Mouse (Mus musculus): ENCODE measurements around the gene Mpg. TPM values are rescaled to one million over a fixed set of nuclear protein-coding genes. Genes with fewer than 3 reads are reported as not detected.

The Mpg gene
- polyA plus RNA-seq, 1 experiment from 2014 or later: 37.8 TPM

DNA sequence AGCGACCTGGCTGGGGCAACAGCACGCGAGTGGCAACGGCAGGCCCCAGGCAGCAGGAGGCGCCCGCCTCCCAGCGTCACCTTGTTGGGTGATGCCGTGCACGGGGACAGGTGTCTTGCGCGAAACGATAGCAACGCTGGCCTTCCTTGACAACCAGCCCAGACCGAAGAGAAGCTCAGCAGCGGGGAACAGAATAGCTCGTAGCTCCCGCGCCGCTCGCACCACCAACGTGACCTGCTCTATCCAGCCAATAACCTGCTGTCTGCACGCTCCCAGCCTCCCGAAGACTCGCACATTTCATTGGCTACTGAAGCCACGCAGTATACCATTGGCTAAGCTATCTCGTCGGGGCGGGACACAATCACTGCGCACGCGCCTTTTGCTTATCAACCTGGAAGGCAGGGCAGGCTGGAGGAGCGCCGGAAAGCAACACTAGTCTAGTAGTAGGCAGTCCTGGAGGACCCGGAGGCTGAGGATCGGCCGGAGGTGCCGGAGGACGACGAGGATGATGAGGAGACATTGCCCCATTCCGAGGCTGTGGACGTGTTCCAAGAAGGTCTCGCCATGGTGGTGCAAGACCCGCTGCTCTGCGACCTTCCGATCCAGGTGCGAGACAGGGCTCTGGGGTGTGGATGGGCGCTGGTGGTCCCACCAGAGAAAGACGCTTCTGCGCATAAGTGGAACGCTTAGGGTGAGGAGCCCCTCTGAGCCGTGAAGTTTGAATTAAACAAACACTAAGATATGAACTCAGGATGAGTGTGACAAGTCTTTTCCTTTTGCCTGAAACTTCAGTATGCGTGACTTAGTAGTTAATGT is 21.0 kb upstream of the Mpg start, which contains the start of gene Snrnp25:
Gene Snrnp25 (plus strand): TSS at position 358 of the 816 bp plus-strand sequence.
- ATAC-seq (ENCODE audit: borderline replicate concordance, extremely low read depth, low FRiP score, low TSS enrichment): peak; percentile 100
- Histone ChIP-seq H3K9ac (peak within 1 kb of the TSS; percentile 72), H3K4me2 (peak within 1 kb of the TSS; percentile 85), H3K36me3 (peaks cover 29% of the 10 kb centered on the region), H3K4me3 (peak within 1 kb of the TSS; percentile 74), H3K9me3 (no peaks in the 10 kb centered on the region), H3K27me3 (no peaks in the 10 kb centered on the region), H3K4me1 (peaks cover 11% of the 10 kb centered on the region), H3K27ac (peak within 1 kb of the TSS; percentile 37; the same call in 1 of the 2 replicates)
- under 1% methylated on average over 52 of the region's 52 CpGs for WGBS

DNA sequence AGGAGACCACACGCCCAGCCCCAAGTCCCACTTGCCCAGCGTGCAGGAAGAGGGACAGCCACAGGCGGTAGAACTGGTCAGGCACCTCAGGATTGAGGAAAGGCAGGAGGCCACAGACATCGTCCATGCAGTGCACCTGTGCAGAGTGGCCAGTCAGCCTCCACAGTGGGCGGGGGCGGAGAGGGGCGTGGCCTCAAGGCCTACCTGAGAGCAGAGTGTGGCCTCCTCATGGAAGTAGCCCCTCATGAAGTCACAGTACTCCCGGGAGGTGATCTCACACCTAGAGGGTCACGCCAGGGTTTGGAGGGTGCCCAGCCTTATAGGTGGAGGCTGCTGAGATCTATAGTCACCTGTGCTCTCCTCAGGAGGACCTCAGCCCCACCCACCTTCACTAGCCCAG is 15.7 kb upstream of the Mpg start:
- no peak overlapping the region for H3K4me3 ChIP-seq
- no peak overlapping the region for H3K9ac ChIP-seq
- H3K9me3 ChIP-seq: no peaks in the 10 kb centered on the region
- no peak for ATAC-seq (ENCODE audit: borderline replicate concordance, extremely low read depth, low FRiP score, low TSS enrichment)
- H3K36me3 ChIP-seq: peaks cover 82% of the 10 kb centered on the region
- WGBS: 80% methylated on average over 9 of the region's 9 CpGs
- no peaks in the 10 kb centered on the region for H3K27me3 ChIP-seq
- no peak overlapping the region for H3K4me2 ChIP-seq
- H3K27ac ChIP-seq: no peak overlapping the region
- peaks cover 6% of the 10 kb centered on the region for H3K4me1 ChIP-seq

DNA sequence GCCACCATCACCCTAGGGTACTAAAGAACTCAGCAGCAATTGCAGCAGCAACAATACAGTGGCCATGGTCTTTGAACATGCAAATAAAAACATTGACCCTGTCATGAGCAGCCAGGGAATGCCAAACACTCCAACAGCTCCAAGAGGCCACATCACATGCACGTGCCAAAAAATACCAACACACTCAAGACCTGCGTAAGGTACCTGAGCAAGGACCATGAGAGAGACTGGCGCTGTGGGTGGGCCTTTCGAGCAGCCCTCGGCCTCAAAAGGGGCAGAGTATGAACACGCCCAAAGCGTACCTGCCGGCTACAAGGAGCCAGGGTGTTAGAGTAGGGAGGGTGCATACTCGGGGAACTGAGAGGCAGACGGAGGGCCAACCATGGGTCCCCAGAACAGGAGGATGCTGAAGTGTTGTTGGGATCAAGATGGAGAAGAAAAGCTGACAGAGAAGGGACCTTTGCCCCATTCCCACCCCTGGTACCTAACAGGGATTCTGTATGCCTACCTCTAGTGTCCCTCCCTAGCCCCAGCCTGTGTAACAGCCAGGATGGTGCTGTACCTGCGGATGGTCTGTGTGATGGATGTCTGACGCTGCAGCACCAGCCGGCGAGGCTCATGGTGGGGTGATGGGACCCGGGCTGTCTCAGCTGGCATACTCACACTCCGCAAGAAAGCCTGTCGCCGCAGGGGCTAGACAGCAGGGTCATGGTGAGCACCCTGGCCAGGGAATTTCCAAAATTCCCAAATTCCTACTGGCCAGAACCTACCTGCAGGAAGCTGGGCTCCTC is 10.7 kb upstream of the Mpg start:
- Histone ChIP-seq H3K27me3 (no peaks in the 10 kb centered on the region), H3K4me2 (no peak overlapping the region), H3K9me3 (no peaks in the 10 kb centered on the region), H3K4me3 (no peak overlapping the region), H3K9ac (no peak overlapping the region), H3K4me1 (peaks cover 22% of the 10 kb centered on the region), H3K27ac (no peak overlapping the region), H3K36me3 (peaks cover 58% of the 10 kb centered on the region)
- ATAC-seq (ENCODE audit: borderline replicate concordance, extremely low read depth, low FRiP score, low TSS enrichment): no peak
- 85% methylated on average over 18 of the region's 18 CpGs for WGBS

DNA sequence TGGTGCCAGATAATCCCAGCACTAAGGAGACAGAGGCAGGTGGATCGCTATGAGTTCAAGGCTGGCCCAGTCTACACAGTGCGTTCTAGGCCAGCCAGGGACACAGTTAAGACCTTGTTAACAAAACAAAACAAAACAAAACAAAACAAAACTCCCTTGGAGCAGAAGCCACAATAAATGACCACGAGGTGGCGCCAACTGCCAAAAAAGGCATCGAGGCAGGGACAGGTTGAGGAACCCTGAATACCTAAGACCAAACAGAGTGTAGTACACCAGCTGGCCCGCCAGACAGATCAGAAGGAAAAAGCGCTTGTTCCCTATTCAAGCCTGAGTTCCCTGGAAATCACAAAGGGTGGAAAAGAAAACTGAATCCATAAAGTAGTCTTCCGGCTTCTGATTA is 9.5 kb upstream of the Mpg start:
- H3K27me3 ChIP-seq: no peaks in the 10 kb centered on the region
- H3K27ac ChIP-seq: no peak overlapping the region
- no peak overlapping the region for H3K9ac ChIP-seq
- ATAC-seq (ENCODE audit: borderline replicate concordance, extremely low read depth, low FRiP score, low TSS enrichment): no peak
- 27% methylated on average over 8 of the region's 8 CpGs for WGBS
- H3K36me3 ChIP-seq: peaks cover 45% of the 10 kb centered on the region
- no peak overlapping the region for H3K4me3 ChIP-seq
- H3K4me2 ChIP-seq: no peak overlapping the region
- H3K9me3 ChIP-seq: no peaks in the 10 kb centered on the region
- peaks cover 29% of the 10 kb centered on the region for H3K4me1 ChIP-seq

DNA sequence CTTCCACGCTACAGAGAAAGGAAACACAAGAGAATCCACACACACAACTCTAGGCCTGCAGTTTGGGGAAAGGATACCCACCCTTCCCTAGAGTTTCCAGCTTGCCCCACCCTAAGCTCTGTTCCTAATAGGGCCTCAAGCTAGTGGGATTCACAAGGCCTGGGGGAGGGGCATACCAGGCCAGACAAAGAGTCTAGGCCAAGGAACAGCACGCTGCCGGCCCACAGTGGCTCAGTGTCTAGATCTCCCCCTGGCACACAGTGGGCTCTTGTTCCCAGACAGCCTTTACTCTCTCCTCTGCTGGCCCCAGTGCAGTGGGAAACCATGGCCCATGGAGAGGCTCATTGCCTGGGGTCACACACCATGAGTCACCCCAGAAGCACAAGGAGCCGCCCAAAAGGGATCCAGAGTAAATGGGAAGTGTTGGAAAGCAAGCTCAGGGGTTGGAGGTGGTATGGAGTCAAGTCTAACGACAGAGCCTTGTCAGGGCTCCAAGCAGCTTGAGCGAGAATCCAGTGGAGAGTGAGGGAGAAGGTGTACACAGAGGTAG is 7.7 kb upstream of the Mpg start:
- H3K9me3 ChIP-seq: no peaks in the 10 kb centered on the region
- no peaks in the 10 kb centered on the region for H3K27me3 ChIP-seq
- ATAC-seq (ENCODE audit: borderline replicate concordance, extremely low read depth, low FRiP score, low TSS enrichment): no peak
- no peak overlapping the region for H3K4me3 ChIP-seq
- no peak overlapping the region for H3K9ac ChIP-seq
- 51% methylated on average over 6 of the region's 6 CpGs for WGBS
- no peak overlapping the region for H3K4me2 ChIP-seq
- peaks cover 43% of the 10 kb centered on the region for H3K4me1 ChIP-seq
- no peak overlapping the region for H3K27ac ChIP-seq
- H3K36me3 ChIP-seq: peaks cover 28% of the 10 kb centered on the region

DNA sequence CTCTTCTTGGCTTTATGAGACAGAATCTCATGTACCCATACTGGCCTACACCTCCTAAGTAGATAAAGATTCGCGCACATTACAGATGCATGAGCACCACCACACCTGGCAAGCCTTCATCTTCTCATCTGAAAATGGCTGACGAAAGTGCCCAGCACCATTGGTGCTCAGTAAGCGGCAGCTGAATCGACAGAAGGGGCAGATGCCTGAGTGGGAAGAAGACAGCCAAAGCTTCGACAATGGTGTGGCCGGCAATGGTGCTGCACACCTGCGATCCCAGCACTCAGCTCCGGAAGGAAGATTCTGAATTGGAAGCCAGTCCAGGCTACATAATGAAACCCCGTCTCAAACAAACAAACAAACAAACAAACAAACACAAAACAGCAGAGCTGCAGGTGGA is 7.0 kb upstream of the Mpg start:
- Histone ChIP-seq H3K36me3 (peaks cover 21% of the 10 kb centered on the region), H3K27ac (no peak overlapping the region), H3K27me3 (no peaks in the 10 kb centered on the region), H3K4me3 (no peak overlapping the region), H3K9me3 (no peaks in the 10 kb centered on the region), H3K4me2 (no peak overlapping the region), H3K9ac (no peak overlapping the region), H3K4me1 (peaks cover 50% of the 10 kb centered on the region)
- ATAC-seq (ENCODE audit: borderline replicate concordance, extremely low read depth, low FRiP score, low TSS enrichment): no peak
- WGBS: 84% methylated on average over 10 of the region's 10 CpGs

DNA sequence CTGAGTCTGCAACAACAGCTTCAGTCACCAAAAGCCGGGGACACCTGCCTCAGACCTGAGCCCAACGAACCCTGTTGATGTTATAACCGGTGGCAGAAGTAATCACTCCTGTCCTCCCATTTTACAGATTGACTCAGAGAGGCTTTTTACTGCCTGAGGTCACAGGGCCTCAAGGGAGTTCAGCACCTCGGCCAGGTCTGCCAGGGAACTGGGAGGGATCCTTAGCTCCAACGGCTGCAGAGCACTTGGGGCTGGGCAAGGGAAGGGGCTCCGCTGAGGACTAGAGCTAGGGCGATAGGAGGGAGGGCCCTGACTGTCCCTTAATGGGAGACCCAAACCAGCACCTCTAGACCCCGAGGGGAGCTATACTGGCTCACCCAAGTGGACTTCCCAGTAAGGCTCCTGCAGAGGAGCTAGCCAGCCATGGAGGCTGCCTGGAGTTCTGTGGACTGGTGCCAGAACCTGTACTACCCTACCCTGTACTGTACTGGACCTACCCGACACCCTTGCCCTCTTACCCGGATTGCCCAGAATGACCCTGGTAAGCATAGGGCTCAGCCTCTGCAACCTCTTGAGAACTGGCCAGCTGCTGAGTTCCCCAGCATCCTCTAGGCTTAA is 5.6 kb upstream of the Mpg start:
- Histone ChIP-seq H3K27me3 (no peaks in the 10 kb centered on the region), H3K27ac (peak overlapping the region; percentile 98), H3K4me1 (peaks cover 64% of the 10 kb centered on the region), H3K36me3 (peaks cover 7% of the 10 kb centered on the region; the same call in 1 of the 2 replicates), H3K9ac (peak overlapping the region; percentile 98), H3K9me3 (no peaks in the 10 kb centered on the region), H3K4me3 (peak overlapping the region; percentile 85), H3K4me2 (peak overlapping the region; percentile 86)
- no peak; the same call in 1 of the 2 replicates for ATAC-seq (ENCODE audit: borderline replicate concordance, extremely low read depth, low FRiP score, low TSS enrichment)
- WGBS: 28% methylated on average over 10 of the region's 10 CpGs

DNA sequence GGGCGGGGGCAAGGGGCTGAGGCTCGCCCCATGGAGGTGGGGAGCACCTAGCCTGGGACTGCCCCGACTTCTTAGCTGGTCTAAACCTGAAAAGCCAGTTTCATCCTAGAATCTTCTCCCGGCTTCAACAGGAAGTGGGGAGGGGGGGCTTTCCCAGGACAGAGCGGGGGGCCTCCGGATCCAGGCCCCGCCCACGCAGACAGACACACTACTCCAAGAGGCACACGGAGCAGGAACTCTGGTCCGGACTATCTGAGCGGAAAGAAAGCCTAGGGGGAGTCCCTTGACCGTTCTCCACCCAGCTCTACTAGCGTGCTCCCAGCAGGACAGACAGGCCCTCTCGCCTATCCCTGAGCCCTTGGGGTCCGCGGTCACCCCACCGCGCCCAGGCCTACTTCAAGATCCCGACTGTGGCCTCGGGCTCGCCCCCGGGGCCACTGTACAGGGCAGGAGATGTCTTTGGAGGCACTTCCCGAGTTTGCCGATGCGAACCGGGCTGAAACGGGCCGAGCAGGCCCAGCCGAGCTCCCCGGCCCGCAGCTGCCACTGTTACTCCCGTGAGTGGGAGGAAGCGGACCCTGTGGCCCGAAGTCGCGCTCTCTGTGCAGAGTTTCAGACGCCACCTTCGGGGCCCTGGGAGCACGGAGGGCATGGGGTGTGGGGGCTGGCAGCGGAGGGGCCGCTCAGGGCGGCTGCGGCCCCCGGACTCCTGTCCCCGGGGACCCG is 4.9 kb upstream of the Mpg start:
- Histone ChIP-seq H3K4me3 (peak overlapping the region; percentile 85), H3K4me1 (peaks cover 69% of the 10 kb centered on the region), H3K27ac (peak overlapping the region; percentile 98), H3K9ac (peak overlapping the region; percentile 98), H3K36me3 (peaks cover under 1% of the 10 kb centered on the region; the same call in 1 of the 2 replicates), H3K9me3 (no peaks in the 10 kb centered on the region), H3K4me2 (peak overlapping the region; percentile 86), H3K27me3 (no peaks in the 10 kb centered on the region)
- ATAC-seq (ENCODE audit: borderline replicate concordance, extremely low read depth, low FRiP score, low TSS enrichment): peak; percentile 56
- under 1% methylated on average over 44 of the region's 46 CpGs for WGBS

DNA sequence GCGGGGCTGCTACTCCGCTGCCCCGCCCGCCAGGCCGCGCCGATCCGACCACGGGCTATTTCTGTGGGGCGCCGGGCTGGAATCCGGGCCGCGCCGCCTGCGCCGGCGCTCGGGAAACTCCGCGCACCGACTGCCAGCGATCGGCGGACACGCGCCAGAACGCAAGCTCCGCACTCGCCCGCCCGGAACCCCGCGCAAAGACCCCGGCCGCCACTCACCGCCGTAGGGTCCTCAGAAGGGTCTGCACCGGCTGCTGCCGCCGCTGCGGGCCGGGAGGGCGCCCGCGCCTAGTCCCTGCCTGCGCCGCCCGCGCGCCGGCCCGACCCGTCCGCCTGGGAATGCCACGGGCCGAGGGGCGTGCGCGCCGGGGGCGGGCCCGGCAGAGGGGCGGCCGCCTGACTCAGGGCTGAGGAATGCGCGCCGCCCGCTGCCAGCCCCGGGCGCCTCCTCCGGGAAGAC is 4.3 kb upstream of the Mpg start, which contains the start of gene Rhbdf1:
Gene Rhbdf1 (minus strand): TSS at position 350 of the 459 bp plus-strand sequence.
- Histone ChIP-seq H3K4me2 (peak within 1 kb of the TSS; percentile 86), H3K27ac (peak within 1 kb of the TSS; percentile 98), H3K36me3 (no peaks in the 10 kb centered on the region), H3K9ac (peak within 1 kb of the TSS; percentile 98), H3K9me3 (no peaks in the 10 kb centered on the region), H3K4me3 (peak within 1 kb of the TSS; percentile 85), H3K27me3 (no peaks in the 10 kb centered on the region), H3K4me1 (peaks cover 72% of the 10 kb centered on the region)
- WGBS: under 1% methylated on average over 69 of the region's 72 CpGs
- ATAC-seq (ENCODE audit: borderline replicate concordance, extremely low read depth, low FRiP score, low TSS enrichment): peak; percentile 56

DNA sequence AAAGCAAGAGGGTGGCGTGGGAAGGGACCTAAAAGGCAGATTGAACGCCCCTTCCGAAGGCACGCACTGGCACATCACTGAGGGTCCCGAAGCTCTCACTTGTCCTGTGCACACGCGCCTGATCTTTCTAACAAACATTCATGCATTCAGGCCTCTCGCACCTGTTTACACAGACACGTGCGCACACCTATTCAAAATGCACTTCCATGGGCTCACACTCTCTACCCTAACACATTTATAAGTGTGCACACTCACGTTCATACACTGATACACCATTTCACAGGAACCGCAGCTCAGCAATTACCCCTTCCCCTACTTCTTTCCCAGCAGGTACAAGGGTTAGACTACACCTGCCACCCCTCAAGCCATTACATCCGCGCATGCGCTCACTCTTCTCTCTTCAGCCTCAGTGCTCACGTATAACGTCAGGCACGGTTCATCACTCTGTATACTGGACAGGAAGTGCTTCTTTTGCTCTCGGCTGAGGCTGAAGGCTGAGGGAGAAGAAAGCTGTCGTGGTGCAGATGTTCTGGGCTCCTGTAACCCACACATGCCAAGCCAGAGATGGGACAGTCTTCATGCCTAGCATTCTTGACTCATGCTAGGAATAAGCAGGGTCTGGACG is 3.6 kb upstream of the Mpg start:
- peak overlapping the region; percentile 85 for H3K4me3 ChIP-seq
- H3K27me3 ChIP-seq: no peaks in the 10 kb centered on the region
- WGBS: 6% methylated on average over 21 of the region's 21 CpGs
- peak overlapping the region; percentile 98 for H3K9ac ChIP-seq
- peaks cover 79% of the 10 kb centered on the region for H3K4me1 ChIP-seq
- H3K9me3 ChIP-seq: no peaks in the 10 kb centered on the region
- no peak for ATAC-seq (ENCODE audit: borderline replicate concordance, extremely low read depth, low FRiP score, low TSS enrichment)
- H3K27ac ChIP-seq: peak overlapping the region; percentile 98
- H3K4me2 ChIP-seq: peak overlapping the region; percentile 86
- no peaks in the 10 kb centered on the region for H3K36me3 ChIP-seq
